Mouse (Mus musculus) urinary bladder, postnatal 4 days (tissue): ENCODE measurements around the gene Olfr303.
"Not testable (repeated sequence)": the region's sequence is repeated elsewhere in the genome, so short reads cannot be mapped to it uniquely, and the experiment has no call there.

Experiments
- DNase-seq, 2 experiments: peaks; one replicate each; pipeline ENCODE4 v3.0.0; 2021 to 2022; ENCODE audit warnings: low spot score in 2 of 2

Gene Olfr303

DNA sequence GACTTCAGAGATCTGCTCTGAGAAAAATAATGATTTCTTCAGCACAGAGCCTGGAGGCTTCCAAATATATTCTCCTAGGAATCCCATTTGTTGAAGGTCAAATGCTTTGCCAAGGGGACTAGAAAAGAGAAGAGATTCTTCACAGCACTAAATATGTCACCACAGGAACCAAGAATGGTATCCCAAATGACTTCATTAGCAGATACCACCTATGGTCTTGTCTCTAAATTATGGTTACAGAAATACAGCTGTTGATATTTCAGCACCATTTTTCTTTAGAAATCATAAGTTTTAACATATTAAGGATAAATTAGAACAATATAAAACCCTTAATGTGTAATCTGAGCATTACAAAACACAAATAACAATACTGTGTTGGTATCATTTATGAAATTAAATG lies at the start of gene Olfr303:
Gene Olfr303 (minus strand): TSS at position 101 of the 400 bp plus-strand sequence.
- no peak for DNase-seq

DNA sequence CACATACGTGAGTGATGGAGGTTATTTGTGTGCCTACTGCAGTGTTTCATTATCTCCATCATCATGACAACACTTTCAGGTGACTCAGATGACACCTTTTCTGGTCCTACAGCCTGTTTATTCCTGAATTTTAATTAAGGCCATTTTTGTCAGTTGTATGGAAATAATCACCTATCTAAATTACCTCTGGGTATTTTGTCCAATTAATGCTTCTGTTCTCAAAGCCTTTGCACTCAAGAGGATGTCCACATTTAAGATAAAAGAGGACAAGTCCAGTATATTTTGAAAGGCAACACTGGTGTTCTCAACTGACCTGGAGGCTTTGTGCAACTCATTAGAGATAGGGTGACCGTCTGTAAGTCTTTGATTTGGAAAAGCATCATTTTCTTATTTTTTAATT lies 6.0 kb upstream of the Olfr303 start, which contains the start of gene Olfr301:
Gene Olfr301 (plus strand): TSS at position 301 of the 400 bp plus-strand sequence.
- DNase-seq: no peak

DNA sequence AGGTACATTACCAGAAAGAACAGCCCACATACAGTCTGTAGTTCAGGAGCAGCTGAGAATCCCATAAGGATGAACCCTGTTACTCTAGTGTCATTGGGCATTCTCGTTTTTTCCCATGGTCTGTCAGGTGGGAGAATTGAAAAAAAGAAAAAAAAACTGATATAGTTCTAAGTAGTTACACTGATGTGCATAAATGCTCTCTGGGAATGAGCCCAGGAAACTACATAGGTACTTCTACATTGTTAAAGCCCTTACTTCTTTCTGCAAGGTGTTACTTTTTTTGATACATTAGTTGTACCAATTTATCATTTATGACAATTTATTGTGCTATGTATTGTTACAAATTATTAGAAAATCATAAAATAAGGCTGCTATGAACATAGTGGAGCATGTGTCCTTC lies 11.0 kb downstream of the Olfr303 start, which contains the start of gene Olfr304:
Gene Olfr304 (minus strand): TSS at position 101 of the 400 bp plus-strand sequence.
- no peak for DNase-seq

DNA sequence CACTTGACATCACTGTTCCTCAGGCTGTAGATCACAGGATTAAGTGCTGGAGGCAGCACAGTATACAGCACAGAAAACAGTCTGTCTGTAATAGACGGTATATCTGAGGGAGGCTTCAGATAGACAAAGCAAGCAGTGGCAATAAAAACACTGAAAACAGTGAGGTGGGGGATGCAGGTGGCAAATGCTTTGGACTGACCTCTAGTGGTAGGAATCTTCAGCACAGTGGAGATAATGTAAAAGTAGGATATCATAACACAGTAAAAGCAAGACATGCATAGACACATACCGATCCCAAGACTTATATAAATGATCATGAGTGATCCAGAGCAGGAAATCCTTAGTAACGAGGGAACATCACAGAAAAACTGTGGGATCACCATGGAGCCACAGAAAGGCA lies 11.8 kb downstream of the Olfr303 start:
- DNase-seq: no peak

DNA sequence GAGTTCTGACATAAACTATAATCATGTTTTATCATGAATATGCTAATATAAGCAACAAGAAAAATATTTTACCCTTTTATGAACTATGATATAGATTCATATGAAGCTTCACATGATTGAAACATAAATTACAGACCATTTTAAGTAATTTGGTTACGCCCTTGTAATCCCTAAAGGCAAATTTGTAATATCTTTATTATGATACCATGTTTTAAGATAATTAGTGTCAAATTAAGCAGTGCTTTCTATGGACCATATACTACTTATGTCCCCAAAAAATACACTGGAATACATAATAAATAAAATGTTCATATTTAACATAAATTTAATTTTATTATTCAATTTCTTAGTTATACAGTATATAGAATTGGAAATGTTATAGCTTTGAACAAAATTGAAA lies 30.8 kb downstream of the Olfr303 start, which contains the start of gene Olfr305:
Gene Olfr305 (minus strand): TSS at position 101 of the 400 bp plus-strand sequence.
- no peak for DNase-seq

DNA sequence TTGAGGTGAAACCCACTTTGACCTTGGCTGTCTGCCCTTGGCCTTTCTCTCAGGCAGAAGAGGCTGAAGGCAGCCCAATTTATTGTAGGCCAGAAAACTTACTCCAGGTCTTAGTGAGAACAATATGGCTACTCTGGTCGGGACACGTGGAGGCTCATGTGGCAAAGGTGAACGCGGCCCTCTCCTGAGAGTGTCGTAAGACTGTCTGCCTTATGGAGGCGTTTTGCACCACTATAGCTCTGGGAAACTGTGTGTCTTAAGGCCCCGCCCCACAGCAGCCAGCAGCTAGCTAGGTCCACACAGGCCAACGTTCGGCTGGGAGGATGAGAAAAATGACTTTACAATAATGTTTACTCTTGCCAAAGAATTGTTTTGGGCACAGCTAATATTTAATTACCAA lies 51.3 kb downstream of the Olfr303 start:
- not testable (repeated sequence) for DNase-seq

DNA sequence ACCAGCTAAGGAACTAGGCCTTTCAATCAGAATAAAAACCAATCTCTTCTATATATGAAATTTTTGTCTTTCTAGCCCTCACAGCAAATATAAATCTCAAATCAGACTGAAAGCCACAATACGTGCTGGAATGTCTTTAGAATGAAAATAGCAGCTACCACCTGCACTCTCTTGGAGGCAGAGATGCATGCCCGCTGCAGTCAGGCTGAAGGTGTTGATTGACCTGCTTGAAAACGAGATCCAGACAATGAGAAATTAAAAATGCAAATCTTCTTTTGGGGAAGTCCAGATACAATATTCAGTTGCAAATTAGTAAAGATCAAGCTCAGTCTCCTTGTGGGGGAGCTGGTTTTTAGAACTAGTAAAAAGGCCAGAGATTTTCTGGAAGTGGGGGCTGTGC lies 53.3 kb downstream of the Olfr303 start:
- no peak for DNase-seq

DNA sequence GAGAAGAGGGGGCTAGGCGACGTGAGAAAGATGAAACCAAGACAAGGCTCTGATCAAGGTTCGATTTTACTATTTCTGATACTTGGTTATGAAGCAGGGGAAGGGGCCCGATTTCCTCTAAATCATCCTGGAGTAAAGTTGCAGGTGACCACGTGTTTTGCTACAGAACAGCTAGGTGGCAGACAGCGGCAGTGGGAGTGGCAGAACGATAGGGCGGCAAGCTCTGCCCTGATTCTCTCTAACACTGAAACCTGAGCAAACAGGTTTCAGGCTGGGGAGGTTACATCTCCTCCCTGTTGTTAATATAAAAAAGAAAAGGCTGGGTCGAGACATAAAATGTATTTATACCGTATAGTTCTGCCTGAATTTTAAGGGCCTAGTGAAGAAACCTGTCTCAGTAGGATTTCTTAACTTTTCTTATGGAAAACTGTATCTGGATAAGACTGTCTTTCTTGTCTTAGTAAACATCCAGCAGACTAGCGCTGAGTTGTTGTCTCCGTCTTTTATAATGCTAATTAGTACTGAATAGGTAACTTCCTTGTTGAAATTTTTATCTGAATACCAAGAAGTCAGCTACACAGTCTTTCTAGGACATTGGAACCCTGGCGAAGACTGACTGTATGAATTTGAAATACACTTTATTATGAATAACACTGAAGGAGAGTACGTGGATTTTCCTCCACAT lies 54.6 kb downstream of the Olfr303 start:
- DNase-seq: no peak
